Mouse (Mus musculus) heart, postnatal 0 days (tissue): ENCODE results near the gene Zcchc10. TPM values are rescaled to one million over a fixed set of nuclear protein-coding genes. Genes with fewer than 3 reads are reported as not detected.
"Not testable (repeated sequence)": the region's sequence is repeated elsewhere in the genome, so short reads cannot be mapped to it uniquely, and the experiment has no call there.

Experiments
- ATAC-seq: fragments of 200-750 bp; cut with Nextera tagmentation; 2 replicates; pipeline ENCODE4 v1.8.0; 2017; ENCODE audit warnings: low read depth, moderate number of reproducible peaks, moderate library complexity; ENCODE audit not compliant: insufficient read depth
- DNase-seq: peaks from one replicate; pipeline ENCODE4 v3.0.0-alpha.2; 2016; ENCODE audit warnings: low spot score
- H3K27ac ChIP-seq: fragments of 300-500 bp; sonication (generic); 2 replicates; pipeline ENCODE4 v1.5.1; 2014; ENCODE audit warnings: low read depth, mild to moderate bottlenecking
- H3K27me3 ChIP-seq: fragments of 300-500 bp; sonication (generic); 2 replicates; pipeline ENCODE4 v1.6.1; 2014; ENCODE audit warnings: low read length, mixed read lengths; ENCODE audit not compliant: control insufficient read depth, insufficient read depth
- H3K36me3 ChIP-seq: fragments of 300-500 bp; sonication (generic); replicated peaks from 2 replicates; pipeline ENCODE4 v1.6.1; 2014; ENCODE audit warnings: low read length, mixed read lengths; ENCODE audit not compliant: control insufficient read depth, insufficient read depth
- H3K4me1 ChIP-seq: fragments of 300-500 bp; sonication (generic); 2 replicates; pipeline ENCODE4 v1.6.1; 2014; ENCODE audit warnings: antibody characterized with exemption; ENCODE audit not compliant: control insufficient read depth, insufficient read depth
- H3K4me2 ChIP-seq: fragments of 300-500 bp; sonication (generic); 2 replicates; pipeline ENCODE4 v1.6.1; 2014; ENCODE audit warnings: low read depth, mild to moderate bottlenecking, low read length, moderate library complexity
- H3K4me3 ChIP-seq: fragments of 300-500 bp; sonication (generic); 2 replicates; pipeline ENCODE4 v1.5.1; 2014; ENCODE audit warnings: low read depth, low read length
- H3K9ac ChIP-seq: fragments of 300-500 bp; sonication (generic); replicated peaks from 2 replicates; pipeline ENCODE4 v1.6.1; 2014; ENCODE audit warnings: low read depth, low read length, mixed read lengths
- H3K9me3 ChIP-seq: fragments of 300-500 bp; sonication (generic); replicated peaks from 2 replicates; pipeline ENCODE4 v1.6.1; 2016; ENCODE audit warnings: low read length; ENCODE audit not compliant: control insufficient read depth
- CTCF ChIP-seq: IDR thresholded peaks from 2 replicates; pipeline ENCODE4 v1.5.1; 2016; ENCODE audit warnings: antibody characterized with exemption, control low read depth, low read depth
- EP300 ChIP-seq: IDR thresholded peaks from 2 replicates; pipeline ENCODE4 v1.6.1; 2016; ENCODE audit warnings: antibody characterized with exemption, low read depth
- WGBS: fragments of 180-500 bp; shearing (Covaris S2); extraction: QIAGEN DNeasy Blood & Tissue Kit; methylation state at CpG from one replicate; pipeline ENCODE4 v1.1.7; 2014; 5-methylcytosine and 5-hydroxymethylcytosine counted together
- polyA plus RNA-seq: library from polyadenylated mRNA; unstranded; fragments of >200 nt; fragmentation: Nextera tagmentation; extraction: Ambion mirVana; gene quantifications from 2 replicates; pipeline ENCODE4 v1.2.1, GENCODE M21; 2015
- total RNA-seq: library from RNA; depleted of rRNA; stranded (reverse); fragments of >200 nt; gene quantifications from 2 replicates; pipeline ENCODE4 v1.2.3, GENCODE M21; 2014; ENCODE audit warnings: low replicate concordance

Gene Zcchc10
- total and polyA plus RNA-seq, 2 experiments from 2014 or later, result 15.3 TPM; not detected in 1

GRCm38 (mm10) chr11:53336924-53337323 lies 12.4 kb downstream of the Zcchc10 start:
- Histone ChIP-seq H3K4me2 (no peak overlapping the region), H3K27me3 (no peaks in the 10 kb centered on the region), H3K36me3 (peaks cover 12% of the 10 kb centered on the region), H3K4me1 (no peaks in the 10 kb centered on the region), H3K4me3 (no peak overlapping the region), H3K9ac (no peak overlapping the region), H3K27ac (no peak overlapping the region), H3K9me3 (no peaks in the 10 kb centered on the region)
- TF ChIP-seq EP300 (no peak), CTCF (no peak)
- DNase-seq, result no peak
- WGBS, result 42% methylated on average over 1 of the region's 1 CpGs
- no peak for ATAC-seq

GRCm38 (mm10) chr11:53337684-53338083 lies 13.2 kb downstream of the Zcchc10 start:
- Histone ChIP-seq H3K27ac (no peak overlapping the region), H3K4me2 (no peak overlapping the region), H3K9ac (no peak overlapping the region), H3K27me3 (no peaks in the 10 kb centered on the region), H3K36me3 (peaks cover 4% of the 10 kb centered on the region), H3K9me3 (no peaks in the 10 kb centered on the region), H3K4me3 (no peak overlapping the region), H3K4me1 (no peaks in the 10 kb centered on the region)
- TF ChIP-seq EP300 (no peak), CTCF (no peak)
- no peak for DNase-seq
- 57% methylated on average over 8 of the region's 8 CpGs for WGBS
- ATAC-seq, result no peak

GRCm38 (mm10) chr11:53341019-53341418 lies 16.5 kb downstream of the Zcchc10 start:
- 87% methylated on average over 9 of the region's 10 CpGs for WGBS

GRCm38 (mm10) chr11:53342711-53343110 lies 18.2 kb downstream of the Zcchc10 start:
- no peaks in the 10 kb centered on the region for H3K36me3 ChIP-seq
- no peaks in the 10 kb centered on the region for H3K9me3 ChIP-seq
- no peaks in the 10 kb centered on the region for H3K27me3 ChIP-seq
- no peak overlapping the region for H3K27ac ChIP-seq
- ATAC-seq (no peak), DNase-seq (no peak)
- H3K4me2 ChIP-seq, result no peak overlapping the region
- H3K4me3 ChIP-seq, result no peak overlapping the region
- H3K9ac ChIP-seq, result no peak overlapping the region
- no peaks in the 10 kb centered on the region for H3K4me1 ChIP-seq
- TF ChIP-seq CTCF, result no peak
- TF ChIP-seq EP300, result no peak
- WGBS, result 46% methylated on average over 5 of the region's 5 CpGs

More at GRCm38 (mm10) chr11:53341019-53341418, 16.5 kb downstream of the Zcchc10 start:
- ATAC-seq, H3K9me3 ChIP-seq, DNase-seq, H3K27me3 ChIP-seq, H3K4me2 ChIP-seq, H3K9ac ChIP-seq, H3K27ac ChIP-seq, H3K36me3 ChIP-seq, H3K4me1 ChIP-seq, H3K4me3 ChIP-seq: not testable (repeated sequence)

- no peak overlapping the region for H3K9ac ChIP-seq
- H3K9me3 ChIP-seq, result no peaks in the 10 kb centered on the region
- H3K27ac ChIP-seq, result no peak overlapping the region
- no peaks in the 10 kb centered on the region for H3K27me3 ChIP-seq
- H3K36me3 ChIP-seq, result no peaks in the 10 kb centered on the region
- no peak overlapping the region for H3K4me3 ChIP-seq
- 22% methylated on average over 5 of the region's 5 CpGs for WGBS
- TF ChIP-seq EP300 (no peak), CTCF (no peak)
- H3K4me2 ChIP-seq, result no peak overlapping the region
- no peaks in the 10 kb centered on the region for H3K4me1 ChIP-seq
- no peak for DNase-seq
- no peak for ATAC-seq
These were observed 20.8 kb downstream of the Zcchc10 start for GRCm38 (mm10) chr11:53345328-53345727.

- H3K4me1 ChIP-seq, result no peaks in the 10 kb centered on the region
- no peaks in the 10 kb centered on the region for H3K27me3 ChIP-seq
- no peak overlapping the region for H3K27ac ChIP-seq
- H3K9me3 ChIP-seq, result no peaks in the 10 kb centered on the region
- TF ChIP-seq EP300 (no peak), CTCF (no peak)
- no peak overlapping the region for H3K4me2 ChIP-seq
- H3K9ac ChIP-seq, result no peak overlapping the region
- 34% methylated on average over 2 of the region's 2 CpGs for WGBS
- no peak for ATAC-seq
- H3K36me3 ChIP-seq, result no peaks in the 10 kb centered on the region
- no peak overlapping the region for H3K4me3 ChIP-seq
- DNase-seq, result no peak
These were observed 21.3 kb downstream of the Zcchc10 start for GRCm38 (mm10) chr11:53345738-53346137.
